Mouse (Mus musculus) G1E (cell line): ENCODE data around the gene Prdx6.

Experiments
- CTCF ChIP-seq: IDR thresholded peaks from 2 replicates; pipeline ENCODE4 v1.5.1; 2012; ENCODE audit warnings: low read depth, low read length, inconsistent platforms, mixed read lengths
- GATA1 ChIP-seq: IDR thresholded peaks from 2 replicates; pipeline ENCODE4 v1.6.1; 2012; ENCODE audit warnings: borderline replicate concordance, low read length, inconsistent platforms, mixed read lengths
- POLR2AphosphoS5 ChIP-seq: IDR thresholded peaks from 2 replicates; pipeline ENCODE4 v1.6.1; 2012; ENCODE audit warnings: low read depth, low read length, inconsistent platforms; ENCODE audit not compliant: insufficient replicate concordance
- TAL1 ChIP-seq: conservative IDR thresholded peaks from 2 replicates; pipeline ENCODE4 v1.6.1; 2012; ENCODE audit warnings: low read depth, low read length, inconsistent platforms, mixed read lengths

DNA sequence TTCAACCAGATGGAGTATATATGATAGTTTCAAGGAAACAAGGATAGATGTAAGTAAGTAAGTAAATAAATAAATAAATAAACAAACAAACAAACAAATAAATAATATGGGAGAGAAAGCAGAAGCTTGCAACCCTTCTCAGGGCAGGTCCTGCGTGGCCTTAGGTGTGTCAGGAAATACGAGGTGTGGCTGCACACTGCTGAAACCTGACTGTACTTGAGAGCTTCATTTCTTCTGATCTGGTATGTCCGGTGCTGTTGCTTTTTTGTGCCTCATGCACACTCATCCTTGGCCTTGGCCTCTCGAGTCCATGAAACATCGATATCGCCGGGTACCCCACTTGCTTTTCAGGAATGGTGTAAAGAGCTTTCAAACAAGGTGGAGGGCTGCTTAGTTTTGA, 13.7 kb downstream of the Prdx6 start:
- TF ChIP-seq CTCF (no peak), GATA1 (no peak), TAL1 (no peak), POLR2AphosphoS5 (no peak)
